Mouse (Mus musculus) lung, embryonic 14.5 days (tissue): ENCODE data around the gene Fbxl5. TPM values are rescaled to one million over a fixed set of nuclear protein-coding genes. Genes with fewer than 3 reads are reported as not detected.

Experiments used
- ATAC-seq: fragments of 200-750 bp; cut with Nextera tagmentation; 2 replicates; pipeline ENCODE4 v1.8.0; 2017; ENCODE audit warnings: mild to moderate bottlenecking, moderate TSS enrichment, moderate library complexity; ENCODE audit not compliant: insufficient read depth
- DNase-seq: peaks from one replicate; pipeline ENCODE4 v3.0.0-alpha.2; 2015
- H3K27ac ChIP-seq: fragments of 300-500 bp; sonication (generic); 2 replicates; pipeline ENCODE4 v1.5.1; 2014; ENCODE audit warnings: low read depth, mild to moderate bottlenecking, moderate library complexity
- H3K27me3 ChIP-seq: fragments of 300-500 bp; sonication (generic); 2 replicates; pipeline ENCODE4 v1.6.1; 2014; ENCODE audit warnings: low read length, control low read depth; ENCODE audit not compliant: insufficient read depth
- H3K36me3 ChIP-seq: fragments of 300-500 bp; sonication (generic); 2 replicates; pipeline ENCODE4 v1.6.1; 2014; ENCODE audit warnings: control low read depth; ENCODE audit not compliant: insufficient read depth
- H3K4me1 ChIP-seq: fragments of 300-500 bp; sonication (generic); 2 replicates; pipeline ENCODE4 v1.6.1; 2014; ENCODE audit warnings: antibody characterized with exemption, control low read depth; ENCODE audit not compliant: insufficient read depth
- H3K4me2 ChIP-seq: fragments of 300-500 bp; sonication (generic); 2 replicates; pipeline ENCODE4 v1.6.1; 2014; ENCODE audit warnings: mild to moderate bottlenecking
- H3K4me3 ChIP-seq: fragments of 300-500 bp; sonication (generic); 2 replicates; pipeline ENCODE4 v1.5.1; 2014; ENCODE audit warnings: low read depth, low read length
- H3K9ac ChIP-seq: fragments of 300-500 bp; sonication (generic); 2 replicates; pipeline ENCODE4 v1.6.1; 2014
- H3K9me3 ChIP-seq: fragments of 300-500 bp; sonication (generic); 2 replicates; pipeline ENCODE4 v1.6.1; 2016; ENCODE audit warnings: low read depth, low read length, control low read depth
- CTCF ChIP-seq: IDR thresholded peaks from 2 replicates; pipeline ENCODE4 v1.5.1; 2016; ENCODE audit warnings: antibody characterized with exemption, low read depth
- WGBS: fragments of 180-500 bp; shearing (Covaris S2); extraction: QIAGEN DNeasy Blood & Tissue Kit; methylation state at CpG from one replicate; pipeline ENCODE4 v1.1.7; 2014; 5-methylcytosine and 5-hydroxymethylcytosine counted together
- polyA plus RNA-seq: library from polyadenylated mRNA; unstranded; fragments of >200 nt; fragmentation: Nextera tagmentation; extraction: Ambion mirVana; gene quantifications from 2 replicates; pipeline ENCODE4 v1.2.1, GENCODE M21; 2014

The Fbxl5 gene
- polyA plus RNA-seq, 1 experiment from 2014 or later, result 73.2 TPM

DNA sequence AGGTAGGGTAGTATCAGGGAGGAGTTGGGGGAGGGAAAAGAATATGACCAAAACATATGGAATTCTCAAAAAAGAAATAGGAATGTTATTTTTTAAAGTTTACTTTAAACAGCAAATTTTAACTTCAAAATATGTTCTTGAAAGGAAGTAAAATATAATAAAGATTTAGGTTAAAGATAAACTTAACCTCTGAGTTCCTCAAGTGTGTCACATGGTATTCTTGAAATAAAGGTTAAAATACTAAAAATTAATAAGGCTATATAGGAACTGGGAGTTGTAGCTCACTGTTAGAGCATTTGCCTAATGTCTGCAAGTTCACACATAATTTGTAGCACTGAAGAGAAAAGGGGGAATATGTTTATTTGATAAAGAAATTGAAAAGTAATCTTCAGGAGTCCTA, 20.2 kb downstream of the Fbxl5 start:
- no peak overlapping the region for H3K27ac ChIP-seq
- H3K4me2 ChIP-seq, result no peak overlapping the region
- H3K27me3 ChIP-seq, result no peaks in the 10 kb centered on the region
- H3K36me3 ChIP-seq, result no peaks in the 10 kb centered on the region
- H3K4me3 ChIP-seq, result no peak overlapping the region
- no peak for DNase-seq
- H3K4me1 ChIP-seq, result no peaks in the 10 kb centered on the region
- ATAC-seq, result no peak
- H3K9ac ChIP-seq, result no peak overlapping the region
- no peak for TF ChIP-seq CTCF
- H3K9me3 ChIP-seq, result no peaks in the 10 kb centered on the region

GRCm38 (mm10) chr5:43800700-43801099, 20.7 kb downstream of the Fbxl5 start:
- Histone ChIP-seq H3K4me2 (no peak overlapping the region), H3K9me3 (no peaks in the 10 kb centered on the region), H3K9ac (no peak overlapping the region), H3K27me3 (no peaks in the 10 kb centered on the region), H3K4me3 (no peak overlapping the region), H3K36me3 (no peaks in the 10 kb centered on the region), H3K4me1 (no peaks in the 10 kb centered on the region), H3K27ac (no peak overlapping the region)
- no peak for TF ChIP-seq CTCF
- ATAC-seq (peak; percentile 28; the same call in 1 of the 2 replicates), DNase-seq (no peak)
- 52% methylated on average over 1 of the region's 1 CpGs for WGBS

DNA sequence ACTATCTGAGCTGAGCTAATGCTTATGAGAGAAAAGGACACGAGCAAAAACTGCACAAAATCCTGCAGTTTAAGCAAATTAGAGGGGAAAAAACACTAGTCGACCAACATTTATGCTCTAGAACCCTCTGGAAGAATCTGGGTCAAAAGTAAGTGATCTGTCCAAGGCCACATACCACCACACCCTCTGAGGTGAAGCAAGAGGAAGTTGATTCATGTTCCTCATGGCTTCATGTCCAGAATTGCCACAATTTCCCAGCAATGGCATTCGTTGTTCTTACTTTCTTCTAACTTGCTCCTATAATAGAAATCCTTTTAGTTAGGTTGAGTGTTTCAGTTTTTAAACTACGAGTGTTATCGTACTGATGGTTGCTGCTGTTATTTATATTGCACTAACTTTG, 21.9 kb downstream of the Fbxl5 start:
- DNase-seq (no peak), ATAC-seq (no peak)
- Histone ChIP-seq H3K4me1 (no peaks in the 10 kb centered on the region), H3K4me2 (no peak overlapping the region), H3K27me3 (no peaks in the 10 kb centered on the region), H3K4me3 (no peak overlapping the region), H3K9ac (no peak overlapping the region), H3K36me3 (no peaks in the 10 kb centered on the region), H3K27ac (no peak overlapping the region), H3K9me3 (no peaks in the 10 kb centered on the region)
- no peak for TF ChIP-seq CTCF
- whole genome bisulfite sequencing, result 72% methylated on average over 5 of the region's 5 CpGs

- WGBS, result 70% methylated on average over 5 of the region's 5 CpGs
- TF ChIP-seq CTCF, result no peak
- Histone ChIP-seq H3K4me2 (no peak overlapping the region), H3K36me3 (no peaks in the 10 kb centered on the region), H3K9ac (no peak overlapping the region), H3K4me1 (no peaks in the 10 kb centered on the region), H3K9me3 (no peaks in the 10 kb centered on the region), H3K27ac (no peak overlapping the region), H3K4me3 (no peak overlapping the region), H3K27me3 (no peaks in the 10 kb centered on the region)
- DNase-seq (no peak), ATAC-seq (no peak)
Measured at GRCm38 (mm10) chr5:43792354-43792753, 29.1 kb downstream of the Fbxl5 start.

GRCm38 (mm10) chr5:43787976-43788752, 33.3 kb downstream of the Fbxl5 start:
- Histone ChIP-seq H3K36me3 (no peaks in the 10 kb centered on the region), H3K9ac (no peak overlapping the region), H3K9me3 (no peaks in the 10 kb centered on the region), H3K4me3 (no peak overlapping the region), H3K27ac (no peak overlapping the region), H3K4me2 (no peak overlapping the region), H3K27me3 (no peaks in the 10 kb centered on the region), H3K4me1 (no peaks in the 10 kb centered on the region)
- DNase-seq (peak; percentile 62), ATAC-seq (peak; percentile 38; the same call in 1 of the 2 replicates)
- TF ChIP-seq CTCF, result no peak
- 57% methylated on average over 9 of the region's 9 CpGs for WGBS

DNA sequence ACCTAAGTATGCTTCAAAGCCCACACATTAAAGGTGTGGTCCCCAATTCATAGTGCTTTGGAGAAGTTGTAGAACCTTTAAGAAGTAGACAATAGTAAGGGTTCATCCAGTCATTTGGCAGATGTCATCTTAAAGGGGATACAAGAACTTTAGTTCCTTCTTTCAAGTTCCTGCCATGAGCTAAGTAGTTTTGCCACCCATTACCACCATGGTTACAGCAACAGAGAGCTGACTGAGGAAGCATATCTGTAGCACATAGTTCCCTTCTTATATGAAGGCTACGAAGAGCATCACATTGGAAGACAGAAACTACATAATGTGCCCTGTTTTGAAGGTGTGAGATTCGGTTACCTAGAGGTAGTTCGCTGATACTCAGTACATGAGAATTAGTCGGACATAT, 34.8 kb downstream of the Fbxl5 start:
- DNase-seq (no peak), ATAC-seq (no peak)
- Histone ChIP-seq H3K36me3 (no peaks in the 10 kb centered on the region), H3K9me3 (no peaks in the 10 kb centered on the region), H3K27ac (no peak overlapping the region), H3K9ac (no peak overlapping the region), H3K4me1 (0 out of 2 replicates have a peak, but pooled peaks cover 3% of the 10 kb centered on the region), H3K27me3 (no peaks in the 10 kb centered on the region), H3K4me2 (no peak overlapping the region), H3K4me3 (no peak overlapping the region)
- 88% methylated on average over 4 of the region's 4 CpGs for WGBS
- no peak for TF ChIP-seq CTCF

GRCm38 (mm10) chr5:43783996-43784395, 37.4 kb downstream of the Fbxl5 start:
- no peak overlapping the region for H3K9ac ChIP-seq
- TF ChIP-seq CTCF, result no peak

More at GRCm38 (mm10) chr5:43783996-43784395, 37.4 kb downstream of the Fbxl5 start:
- Histone ChIP-seq H3K4me2 (no peak overlapping the region), H3K4me3 (no peak overlapping the region), H3K27me3 (no peaks in the 10 kb centered on the region), H3K9me3 (no peaks in the 10 kb centered on the region), H3K4me1 (peaks cover 11% of the 10 kb centered on the region), H3K36me3 (no peaks in the 10 kb centered on the region), H3K27ac (no peak overlapping the region)
- 75% methylated on average over 2 of the region's 2 CpGs for WGBS
- no peak for ATAC-seq
- no peak for DNase-seq
